Mouse (Mus musculus) layer of hippocampus, adult 2 months (tissue): ENCODE measurements at regions not wholly inside any gene's neighbourhood (a gene's known extent, or its start where the extent isn't known, plus 50 kb on each side); places are given as distances from the start of the nearest gene placed in this dataset.
"Not testable (repeated sequence)": the region's sequence is repeated elsewhere in the genome, so short reads cannot be mapped to it uniquely, and the experiment has no call there.

Experiments used
- DNase-seq, 2 experiments: peaks; one replicate each; pipeline ENCODE4 v3.0.0; 2022; ENCODE audit warnings: low spot score in 2 of 2
- H3K27ac ChIP-seq: fragments of 200-600 bp; 2 replicates; pipeline ENCODE4 v1.8.1; 2022
- H3K4me3 ChIP-seq: fragments of 200-600 bp; 2 replicates; pipeline ENCODE4 v1.8.1; 2022; ENCODE audit warnings: mild to moderate bottlenecking

DNA sequence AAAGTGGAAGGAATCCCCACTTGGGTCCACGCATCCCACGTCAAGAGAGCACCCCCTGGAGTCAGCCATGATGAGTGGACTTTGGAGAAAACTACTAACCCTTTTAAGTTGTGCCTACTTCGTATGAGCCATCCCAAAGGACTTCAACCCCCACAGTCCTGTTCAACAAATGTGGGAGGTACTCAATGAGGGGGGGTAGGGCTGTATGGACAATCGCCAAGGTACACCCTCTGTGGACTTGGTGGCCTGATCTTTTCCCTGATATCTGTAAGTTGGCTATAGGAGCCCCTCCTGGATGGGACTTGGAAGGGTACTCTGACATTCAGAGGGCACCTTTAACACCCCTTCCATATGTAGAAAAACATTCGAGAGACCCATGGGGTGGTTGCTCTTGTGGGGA lies 256.5 kb upstream of the Olfr161 start:
- H3K27ac ChIP-seq, DNase-seq, H3K4me3 ChIP-seq: not testable (repeated sequence)

GRCm38 (mm10) chr16:3343372-3343771 lies 247.5 kb upstream of the Olfr161 start:
- H3K27ac ChIP-seq, DNase-seq, H3K4me3 ChIP-seq: not testable (repeated sequence)

DNA sequence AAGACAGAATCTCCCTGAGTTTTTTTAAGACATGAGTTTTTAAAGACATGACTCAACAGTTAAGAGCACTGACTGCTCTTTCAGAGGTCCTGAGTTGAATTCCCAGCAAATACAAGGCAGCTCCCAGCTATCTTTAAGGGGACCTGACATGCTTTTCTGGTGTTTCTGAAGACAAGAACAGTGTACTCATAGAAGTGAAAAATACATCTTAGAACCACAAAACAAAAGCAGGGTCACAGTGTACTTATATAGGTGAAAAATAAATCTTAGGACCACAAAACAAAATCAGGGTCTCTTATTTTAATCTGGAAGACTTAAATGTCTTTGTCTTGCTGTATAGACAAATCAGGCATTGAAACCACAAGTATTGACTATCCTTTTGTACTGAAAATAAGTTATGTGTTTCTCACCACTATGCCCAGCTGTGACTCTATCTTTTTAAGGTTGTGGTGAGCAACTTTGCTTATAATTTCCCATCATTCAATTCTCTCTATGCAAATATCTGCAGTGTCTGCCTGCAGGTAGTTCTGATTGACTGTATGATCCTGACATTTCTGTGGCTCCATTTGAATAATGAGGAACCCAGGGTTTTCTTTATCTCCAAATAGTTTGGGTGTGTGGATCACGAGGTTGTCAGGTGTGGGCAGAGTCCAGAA lies 246.0 kb upstream of the Olfr161 start:
- H3K27ac ChIP-seq, H3K4me3 ChIP-seq, DNase-seq: not testable (repeated sequence)

- H3K27ac ChIP-seq, DNase-seq, H3K4me3 ChIP-seq: not testable (repeated sequence)
Observed at GRCm38 (mm10) chr16:3349382-3349781, 241.5 kb upstream of the Olfr161 start.

- not testable (repeated sequence) for H3K27ac ChIP-seq, DNase-seq, H3K4me3 ChIP-seq
Observed at GRCm38 (mm10) chr16:3349850-3350547, 240.8 kb upstream of the Olfr161 start.

- H3K27ac ChIP-seq, DNase-seq, H3K4me3 ChIP-seq: not testable (repeated sequence)
Observed at GRCm38 (mm10) chr16:3350668-3351507, 240.0 kb upstream of the Olfr161 start.

DNA sequence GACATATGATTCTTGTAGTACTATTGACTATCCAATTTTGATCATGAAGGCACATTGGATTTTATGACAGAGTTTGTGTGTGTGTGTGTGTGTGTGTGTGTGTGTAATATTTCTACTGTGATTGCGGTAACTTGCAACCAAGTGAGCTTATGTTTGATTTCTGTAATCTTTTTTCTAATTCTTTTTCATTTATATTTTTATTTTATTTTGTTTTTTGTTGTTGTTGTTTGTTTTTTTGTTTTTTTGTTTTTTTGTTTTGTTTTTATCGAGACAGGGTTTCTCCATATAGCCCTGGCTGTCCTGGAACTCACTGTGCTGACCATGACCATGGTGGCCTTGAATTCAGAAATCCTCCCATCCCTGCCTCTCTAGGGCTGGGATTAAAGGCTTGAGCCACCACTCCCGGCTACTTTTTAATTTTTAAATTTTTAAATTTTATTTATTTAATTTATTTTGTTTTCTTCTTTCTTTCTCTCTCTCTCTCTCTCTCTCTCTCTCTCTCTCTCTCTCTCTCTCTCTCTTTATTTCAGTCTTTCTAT lies 239.3 kb upstream of the Olfr161 start:
- H3K4me3 ChIP-seq, H3K27ac ChIP-seq: not testable (repeated sequence)
- DNase-seq = peak in 1 of 2 experiments; percentile 10
